Mouse (Mus musculus): ENCODE results near the gene Scp2. TPM values are rescaled to one million over a fixed set of nuclear protein-coding genes. Genes with fewer than 3 reads are reported as not detected.
"Not testable (repeated sequence)": the region's sequence is repeated elsewhere in the genome, so short reads cannot be mapped to it uniquely, and the experiment has no call there.

Gene Scp2
- total and polyA plus RNA-seq, 3 experiments, result 56.2 to 260 (median 106) TPM

- DNase-seq (ENCODE audit: low spot score) (no peak), ATAC-seq (ENCODE audit: extremely low read depth, insufficient number of reproducible peaks, low FRiP score, poor library complexity, severe bottlenecking) (no peak)
- H3K9me3 ChIP-seq (replicated peaks), result no peaks in the 10 kb centered on the region
- peaks cover 12% of the 10 kb centered on the region for H3K36me3 ChIP-seq (replicated peaks)
- no peaks in the 10 kb centered on the region for H3K27me3 ChIP-seq (ENCODE audit: insufficient read depth, low read length)
- no peaks in the 10 kb centered on the region for H3K4me1 ChIP-seq (ENCODE audit: insufficient read depth, low read depth, low read length)
- no peak for TF ChIP-seq POLR2AphosphoS5 (IDR thresholded peaks at IDR 0.05; ENCODE audit: insufficient replicate concordance, low read depth, low read length)
- no peak for TF ChIP-seq GATA2 (IDR thresholded peaks at IDR 0.05; ENCODE audit: borderline replicate concordance, low read depth, low read length)
- no peak for TF ChIP-seq GATA1 (IDR thresholded peaks at IDR 0.05; ENCODE audit: borderline replicate concordance, low read length)
- no peak for TF ChIP-seq TAL1 (conservative IDR thresholded peaks at IDR 0.05; ENCODE audit: low read depth, low read length)
- no peak for TF ChIP-seq CTCF (IDR thresholded peaks at IDR 0.05; ENCODE audit: low read depth, low read length)
- H3K4me3 ChIP-seq (ENCODE audit: low read depth, low read length), result no peak overlapping the region
Measured at GRCm38 (mm10) chr4:108083993-108084392, 60.8 kb downstream of the Scp2 start.

DNA sequence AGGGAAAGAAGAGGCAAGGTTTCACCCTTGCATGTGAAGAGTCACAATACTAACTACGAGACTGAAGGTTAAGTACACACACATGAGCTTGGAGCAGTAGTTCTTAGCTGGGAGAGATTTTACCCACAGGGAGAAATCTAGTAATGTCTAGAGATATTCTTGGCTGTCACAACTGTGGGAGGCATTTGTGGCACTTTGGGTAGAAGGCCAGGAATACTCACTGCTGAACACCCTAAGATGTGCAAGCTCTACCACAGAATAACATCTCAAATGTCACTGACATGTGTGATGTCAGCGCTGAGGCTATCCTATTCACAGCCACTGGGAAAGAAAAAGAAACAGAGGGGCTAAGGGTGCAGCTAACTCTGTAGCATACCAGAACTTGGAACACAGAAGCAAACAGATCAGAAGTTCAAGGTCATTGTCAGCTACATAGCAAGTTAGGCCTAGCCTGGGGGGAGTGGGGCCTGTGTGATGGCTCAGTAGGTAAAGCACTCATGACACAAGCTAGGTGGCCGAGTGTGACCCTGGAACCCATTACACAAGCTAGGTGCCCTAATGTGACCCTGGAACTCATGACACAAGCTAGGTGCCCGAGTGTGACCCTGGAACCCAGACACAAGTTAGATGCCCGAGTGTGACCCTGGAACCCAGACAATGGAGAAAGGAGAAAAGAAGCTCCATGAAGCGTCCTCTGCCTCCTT, 61.6 kb downstream of the Scp2 start:
- no peaks in the 10 kb centered on the region for H3K27me3 ChIP-seq (ENCODE audit: insufficient read depth, low read length)
- TF ChIP-seq CTCF (IDR thresholded peaks at IDR 0.05; ENCODE audit: low read depth, low read length) (no peak), POLR2AphosphoS5 (IDR thresholded peaks at IDR 0.05; ENCODE audit: insufficient replicate concordance, low read depth, low read length) (no peak), GATA2 (IDR thresholded peaks at IDR 0.05; ENCODE audit: borderline replicate concordance, low read depth, low read length) (no peak), TAL1 (conservative IDR thresholded peaks at IDR 0.05; ENCODE audit: low read depth, low read length) (no peak), GATA1 (IDR thresholded peaks at IDR 0.05; ENCODE audit: borderline replicate concordance, low read length) (no peak)
- no peak overlapping the region for H3K4me3 ChIP-seq (ENCODE audit: low read depth, low read length)

DNA sequence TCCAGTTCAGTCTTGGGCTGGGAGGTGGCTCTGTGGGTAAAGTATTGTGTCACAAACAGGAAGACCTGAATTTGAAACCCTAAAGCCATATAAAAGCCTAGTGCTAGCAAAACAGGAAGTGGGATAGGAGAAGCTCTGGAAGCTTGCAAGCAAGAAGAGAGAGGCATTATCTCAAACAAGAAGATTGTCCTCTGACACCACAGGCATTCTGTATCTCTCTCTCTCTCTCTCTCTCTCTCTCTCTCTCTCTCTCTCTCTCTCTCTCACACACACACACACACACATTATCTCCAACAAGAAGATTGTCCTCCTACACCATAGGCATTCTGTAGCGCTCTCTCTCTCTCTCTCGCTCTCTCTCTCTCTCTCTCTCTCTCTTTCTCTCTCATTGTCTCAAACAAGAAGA, 62.4 kb downstream of the Scp2 start:
- ATAC-seq (ENCODE audit: extremely low read depth, insufficient number of reproducible peaks, low FRiP score, poor library complexity, severe bottlenecking) (no peak), DNase-seq (ENCODE audit: low spot score) (no peak)
- Histone ChIP-seq H3K27me3 (ENCODE audit: insufficient read depth, low read length) (no peaks in the 10 kb centered on the region), H3K4me1 (ENCODE audit: insufficient read depth, low read depth, low read length) (no peaks in the 10 kb centered on the region), H3K4me3 (ENCODE audit: low read depth, low read length) (no peak overlapping the region), H3K36me3 (replicated peaks) (peaks cover 20% of the 10 kb centered on the region), H3K9me3 (replicated peaks) (no peaks in the 10 kb centered on the region)
- no peak for TF ChIP-seq TAL1 (conservative IDR thresholded peaks at IDR 0.05; ENCODE audit: low read depth, low read length)
- no peak for TF ChIP-seq POLR2AphosphoS5 (IDR thresholded peaks at IDR 0.05; ENCODE audit: insufficient replicate concordance, low read depth, low read length)
- TF ChIP-seq GATA2 (IDR thresholded peaks at IDR 0.05; ENCODE audit: borderline replicate concordance, low read depth, low read length), result no peak

More for the DNA sequence above, 61.6 kb downstream of the Scp2 start:
- Histone ChIP-seq H3K36me3 (replicated peaks) (peaks cover 18% of the 10 kb centered on the region), H3K4me1 (ENCODE audit: insufficient read depth, low read depth, low read length) (no peaks in the 10 kb centered on the region), H3K9me3 (replicated peaks) (no peaks in the 10 kb centered on the region)
- no peak for DNase-seq (ENCODE audit: low spot score)
- ATAC-seq (ENCODE audit: extremely low read depth, insufficient number of reproducible peaks, low FRiP score, poor library complexity, severe bottlenecking), result no peak

- TF ChIP-seq GATA2 (IDR thresholded peaks at IDR 0.05; ENCODE audit: borderline replicate concordance, low read depth, low read length), result no peak
Measured at GRCm38 (mm10) chr4:108080876-108081275, 63.9 kb downstream of the Scp2 start.

DNA sequence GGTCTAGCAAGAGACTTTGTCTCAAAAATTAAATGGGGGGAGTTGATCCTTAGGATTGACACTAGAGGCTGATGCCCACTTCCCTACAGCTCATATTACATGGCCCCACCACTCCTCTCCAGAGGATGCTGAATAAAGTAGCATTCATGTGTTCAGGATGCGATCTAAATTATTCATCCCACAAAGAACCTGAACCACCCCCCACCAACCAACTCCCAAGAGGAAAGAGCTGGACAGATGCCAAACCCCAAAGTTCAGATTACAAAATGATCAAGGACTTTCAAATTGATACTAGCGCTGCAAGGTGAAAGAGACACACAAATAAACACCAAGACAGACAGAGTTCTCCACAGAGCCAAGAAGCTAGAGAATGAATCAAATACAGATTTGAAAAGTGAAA, 65.0 kb downstream of the Scp2 start:
- TF ChIP-seq POLR2AphosphoS5 (IDR thresholded peaks at IDR 0.05; ENCODE audit: insufficient replicate concordance, low read depth, low read length), result no peak
- TF ChIP-seq TAL1 (conservative IDR thresholded peaks at IDR 0.05; ENCODE audit: low read depth, low read length), result no peak
- TF ChIP-seq CTCF (IDR thresholded peaks at IDR 0.05; ENCODE audit: low read depth, low read length), result no peak
- no peak for TF ChIP-seq GATA1 (IDR thresholded peaks at IDR 0.05; ENCODE audit: borderline replicate concordance, low read length)
- TF ChIP-seq GATA2 (IDR thresholded peaks at IDR 0.05; ENCODE audit: borderline replicate concordance, low read depth, low read length), result no peak
- H3K9me3 ChIP-seq (replicated peaks), result no peaks in the 10 kb centered on the region
- no peak overlapping the region for H3K4me3 ChIP-seq (ENCODE audit: low read depth, low read length)
- peaks cover 14% of the 10 kb centered on the region for H3K36me3 ChIP-seq (replicated peaks)
- H3K27me3 ChIP-seq (ENCODE audit: insufficient read depth, low read length), result no peaks in the 10 kb centered on the region
- DNase-seq (ENCODE audit: low spot score) (no peak), ATAC-seq (ENCODE audit: extremely low read depth, insufficient number of reproducible peaks, low FRiP score, poor library complexity, severe bottlenecking) (no peak)
- H3K4me1 ChIP-seq (ENCODE audit: insufficient read depth, low read depth, low read length), result no peaks in the 10 kb centered on the region

More at GRCm38 (mm10) chr4:108080876-108081275, 63.9 kb downstream of the Scp2 start:
- Histone ChIP-seq H3K4me3 (ENCODE audit: low read depth, low read length) (no peak overlapping the region), H3K36me3 (replicated peaks) (peaks cover 17% of the 10 kb centered on the region), H3K9me3 (replicated peaks) (no peaks in the 10 kb centered on the region), H3K27me3 (ENCODE audit: insufficient read depth, low read length) (no peaks in the 10 kb centered on the region), H3K4me1 (ENCODE audit: insufficient read depth, low read depth, low read length) (no peaks in the 10 kb centered on the region)
- DNase-seq (ENCODE audit: low spot score), result no peak
- no peak for ATAC-seq (ENCODE audit: extremely low read depth, insufficient number of reproducible peaks, low FRiP score, poor library complexity, severe bottlenecking)

DNA sequence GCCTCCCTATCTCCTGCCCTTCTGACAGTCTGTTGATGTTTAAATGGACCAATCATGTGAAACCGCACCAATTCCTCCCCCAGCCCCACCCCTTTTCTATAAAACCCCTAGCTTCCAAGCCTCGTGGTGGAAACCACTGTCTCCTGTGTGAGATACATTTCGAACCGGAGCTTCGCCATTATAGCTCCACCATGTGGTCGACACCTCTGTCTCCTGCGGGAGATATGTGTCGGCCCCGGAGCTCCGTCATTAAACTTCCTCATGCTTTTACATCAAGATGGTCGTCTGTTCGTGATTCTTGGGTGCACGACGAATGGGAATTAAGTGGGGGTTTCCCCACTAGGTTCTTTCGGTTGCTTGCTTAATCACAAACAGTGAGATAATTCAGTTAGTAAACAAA, 65.6 kb downstream of the Scp2 start:
- H3K4me3 ChIP-seq (ENCODE audit: low read depth, low read length); ATAC-seq (ENCODE audit: extremely low read depth, insufficient number of reproducible peaks, low FRiP score, poor library complexity, severe bottlenecking); H3K4me1 ChIP-seq (ENCODE audit: insufficient read depth, low read depth, low read length); H3K9me3 ChIP-seq (replicated peaks); H3K27me3 ChIP-seq (ENCODE audit: insufficient read depth, low read length); DNase-seq (ENCODE audit: low spot score): not testable (repeated sequence)
- peaks cover 12% of the 10 kb centered on the region for H3K36me3 ChIP-seq (replicated peaks)

Measured in G1E (cell line).